Mouse (Mus musculus): Measurements from ENCODE around the gene Grrp1.
A peak's percentile ranks its signal among the peaks of the same experiment; 100 is the strongest.
"Not testable (repeated sequence)": the region's sequence is repeated elsewhere in the genome, so short reads cannot be mapped to it uniquely, and the experiment has no call there.

Grrp1 gene

DNA sequence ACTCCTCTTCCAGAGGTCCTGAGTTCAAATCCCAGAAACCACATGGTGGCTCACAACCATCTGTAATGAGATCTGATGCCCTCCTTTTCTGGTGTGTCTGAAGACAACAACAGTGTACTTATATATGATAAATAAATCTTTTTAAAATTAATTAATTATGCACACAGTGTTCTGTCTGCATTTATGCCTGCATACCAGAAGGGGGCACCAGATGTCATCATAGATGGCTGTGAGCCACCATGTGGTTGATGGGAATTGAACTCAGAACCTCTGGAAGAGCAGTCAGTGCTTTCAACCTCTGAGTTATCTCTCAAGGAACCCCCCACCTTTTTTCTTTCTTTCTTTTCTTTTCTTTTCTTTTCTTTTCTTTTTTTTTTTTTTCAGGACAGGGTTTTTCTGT, 15.7 kb upstream of the Grrp1 start:
- not testable (repeated sequence) for DNase-seq (ENCODE audit: low spot score in 2 of 2)

DNA sequence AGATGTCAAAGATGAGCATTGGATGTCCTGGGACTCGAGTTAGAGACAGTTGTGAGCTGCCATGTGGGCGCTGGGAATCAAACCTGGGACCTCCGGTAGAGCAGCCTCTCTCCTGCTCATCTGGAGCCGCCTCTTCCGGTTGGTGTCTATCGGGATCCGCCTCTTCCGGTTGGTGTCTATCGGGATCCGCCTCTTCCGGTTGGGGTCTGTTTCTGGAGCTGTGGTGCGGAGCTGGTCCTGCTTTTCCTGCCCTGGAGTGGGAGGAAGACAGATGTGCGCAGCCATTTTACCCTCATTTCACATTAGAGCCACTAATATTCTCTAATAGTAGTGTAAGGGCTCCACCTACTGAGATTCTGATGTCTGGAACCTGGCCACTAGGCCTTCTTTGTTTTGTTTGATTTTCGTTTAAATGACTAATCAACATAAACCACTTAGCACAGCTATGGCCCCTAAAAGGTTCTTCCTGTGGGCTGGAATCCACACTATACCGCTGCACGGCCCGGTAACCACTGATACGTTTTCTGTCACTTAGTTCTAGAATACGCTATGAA, 14.3 kb upstream of the Grrp1 start:
- DNase-seq (ENCODE audit: low spot score in 2 of 2): no peak

DNA sequence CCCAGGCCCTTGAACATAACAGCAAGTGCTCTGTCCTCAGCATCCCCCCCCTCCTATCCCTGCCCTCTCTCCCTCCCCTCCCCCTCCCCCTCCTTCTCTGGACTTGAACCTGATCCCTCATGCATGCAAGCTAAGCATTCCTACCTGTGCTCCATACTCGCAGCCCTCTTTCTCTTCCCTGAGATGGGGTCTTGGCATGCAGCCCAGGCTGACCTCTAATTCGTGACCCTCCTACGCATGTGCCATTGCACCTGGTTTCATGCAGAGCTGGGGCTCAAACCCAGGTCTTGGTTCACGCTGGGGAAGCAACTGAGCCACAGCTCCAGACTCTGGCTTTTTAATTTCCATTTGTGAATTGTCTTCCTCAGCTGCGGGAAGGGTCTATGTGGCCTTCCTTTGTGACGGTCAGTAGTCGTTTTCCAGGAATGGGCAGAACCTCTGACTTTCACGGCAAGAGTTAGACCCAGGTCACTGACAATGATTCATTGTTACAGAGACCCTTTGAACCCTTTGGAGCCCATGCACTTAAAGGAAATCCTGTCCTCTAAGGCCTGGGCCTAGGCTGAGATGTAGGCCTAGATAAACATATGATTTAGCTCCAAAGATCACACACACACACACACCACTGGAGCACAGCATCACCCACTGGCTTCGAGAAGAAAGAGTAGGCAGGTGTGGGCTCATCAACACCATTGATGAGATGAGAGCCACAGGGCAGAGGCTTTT, 12.1 kb upstream of the Grrp1 start:
- DNase-seq (ENCODE audit: low spot score in 2 of 2): no peak

DNA sequence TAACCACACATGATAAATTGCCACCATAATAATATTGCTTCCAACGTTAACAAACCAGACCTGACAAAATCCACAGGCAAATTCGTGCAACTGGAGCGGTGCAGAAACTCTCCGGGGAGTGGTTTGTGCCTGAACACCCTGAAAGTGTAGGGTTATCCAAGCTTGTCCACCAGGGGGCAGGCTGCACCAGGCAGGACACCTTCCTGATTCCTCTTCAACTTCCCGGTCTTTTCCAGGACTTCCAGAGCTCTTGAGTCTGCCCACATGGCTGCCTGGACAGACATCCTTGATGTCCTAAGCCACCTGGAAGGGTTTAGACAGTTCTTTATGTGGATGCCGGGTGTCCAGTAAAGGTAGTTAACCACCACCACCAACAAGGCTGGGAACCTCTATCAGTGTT, 9.3 kb upstream of the Grrp1 start:
- peak in 1 of 2 experiments; percentile 48 for DNase-seq (ENCODE audit: low spot score in 2 of 2)

DNA sequence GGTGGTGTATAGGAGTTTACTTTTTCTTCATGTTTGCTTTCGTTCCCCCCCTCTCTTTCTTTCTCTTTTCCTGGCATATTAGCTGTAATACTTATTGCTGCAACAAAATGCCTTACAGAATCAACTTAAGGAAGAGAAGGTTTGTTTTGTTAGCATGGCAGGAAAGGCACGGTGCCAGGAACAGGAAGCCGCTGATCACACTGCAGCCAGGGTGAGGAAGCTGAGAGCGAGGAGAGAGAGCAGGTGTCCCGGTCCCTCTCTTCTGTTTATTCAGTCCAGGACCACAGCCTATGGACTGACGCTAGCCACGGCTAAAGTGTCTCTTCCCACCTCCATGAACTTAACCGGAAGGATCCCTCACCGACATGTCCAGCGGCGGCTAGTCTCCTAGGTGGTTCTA, 4.4 kb upstream of the Grrp1 start:
- DNase-seq (ENCODE audit: low spot score in 2 of 2): no peak

DNA sequence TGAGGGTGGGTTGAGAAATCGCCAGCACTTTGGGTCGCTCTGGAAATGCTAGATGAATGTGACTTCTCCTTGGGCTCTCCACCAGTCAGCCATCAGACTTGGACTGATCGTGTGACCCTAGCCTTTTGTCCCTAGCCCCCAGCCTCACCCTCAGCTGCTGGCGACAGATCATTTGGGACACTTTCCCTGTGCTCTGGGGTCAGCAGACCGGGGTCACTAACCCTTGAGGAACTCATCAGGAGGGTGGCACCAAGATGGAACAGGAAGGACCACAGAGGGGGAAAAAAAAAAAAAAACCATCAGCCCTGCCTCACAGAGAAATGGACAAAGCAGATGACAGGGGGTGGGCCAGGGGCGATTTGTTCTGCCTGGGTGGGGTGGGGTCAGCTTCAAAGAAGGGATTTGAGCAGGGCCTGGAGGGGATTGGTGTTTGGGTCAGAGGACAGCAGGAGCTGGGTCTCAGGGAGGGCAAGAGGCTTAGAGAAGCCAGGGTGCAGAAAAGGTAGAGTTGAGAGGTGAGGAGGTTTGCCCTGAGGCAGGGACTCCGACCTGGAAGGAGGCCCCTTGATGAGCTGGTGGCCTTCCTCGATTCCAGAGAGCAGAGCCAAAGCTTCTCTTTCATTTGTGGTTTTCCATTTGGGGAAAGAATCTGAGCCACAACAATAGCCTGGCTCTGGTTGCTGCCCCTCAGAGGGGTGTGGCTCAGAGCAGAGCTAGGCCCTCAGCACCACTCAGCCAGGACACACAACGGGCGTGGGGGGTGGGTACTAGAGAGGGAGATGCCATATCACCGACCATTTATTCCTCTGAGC, 3.5 kb upstream of the Grrp1 start:
- no peak for DNase-seq (ENCODE audit: low spot score in 2 of 2)

DNA sequence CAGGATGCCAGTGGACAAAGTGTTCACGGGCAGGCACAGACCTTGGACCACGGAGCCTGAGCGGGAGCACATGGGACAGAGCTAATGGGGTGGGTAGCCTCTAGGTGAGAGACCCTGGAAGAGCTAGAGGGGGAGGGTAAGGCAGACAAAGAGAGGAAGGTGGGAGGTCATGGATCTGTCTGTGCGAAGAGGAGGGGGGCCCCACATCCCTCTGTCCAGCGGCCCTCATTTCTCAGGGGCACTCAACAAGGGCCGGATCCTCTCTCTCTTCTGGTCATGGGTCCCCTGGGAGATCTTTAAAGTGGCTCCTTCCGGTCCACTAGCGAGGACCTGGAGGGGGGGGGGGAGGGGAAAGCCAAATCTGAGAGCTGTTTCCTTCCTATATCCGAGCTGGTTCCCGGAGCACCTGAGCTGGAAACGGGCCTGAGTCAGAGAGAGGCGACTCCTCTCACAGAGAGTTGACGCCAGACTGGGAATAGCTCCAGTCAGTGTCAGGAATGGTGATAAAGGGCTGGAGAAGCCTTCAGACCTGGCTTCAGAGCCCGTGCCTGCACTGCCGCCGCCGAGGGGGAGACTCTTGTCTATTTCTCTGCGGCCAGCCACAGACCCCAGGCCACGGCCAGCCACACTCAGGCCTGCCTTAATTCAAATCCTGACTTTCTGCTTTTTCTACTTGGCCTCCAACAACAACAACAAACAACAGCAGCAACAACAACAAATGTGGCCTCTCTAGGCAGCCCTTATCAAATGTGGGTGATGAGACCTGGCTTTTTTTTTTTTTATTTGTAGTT, 2.7 kb upstream of the Grrp1 start:
- DNase-seq (ENCODE audit: low spot score in 2 of 2): no peak

DNA sequence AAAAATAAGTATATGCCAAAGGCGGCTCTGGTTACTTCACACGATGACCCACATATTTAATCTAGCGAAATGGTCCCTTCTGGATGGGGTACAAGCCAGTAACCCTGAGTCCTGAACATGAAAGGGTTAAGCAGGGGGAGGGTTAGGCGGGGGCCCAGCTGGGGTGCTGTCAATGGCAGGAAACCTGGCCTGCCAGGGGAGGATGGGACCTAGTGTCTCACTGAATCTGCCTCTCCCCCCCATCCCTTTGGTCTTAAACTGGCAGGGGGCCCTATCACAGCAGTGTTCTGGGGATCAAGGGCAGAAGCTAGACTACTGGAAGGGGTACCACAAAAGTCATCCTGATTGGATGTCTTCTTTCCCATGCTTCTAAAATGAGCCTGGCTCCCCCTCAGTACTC, 1.9 kb upstream of the Grrp1 start:
- DNase-seq (ENCODE audit: low spot score in 2 of 2): no peak

DNA sequence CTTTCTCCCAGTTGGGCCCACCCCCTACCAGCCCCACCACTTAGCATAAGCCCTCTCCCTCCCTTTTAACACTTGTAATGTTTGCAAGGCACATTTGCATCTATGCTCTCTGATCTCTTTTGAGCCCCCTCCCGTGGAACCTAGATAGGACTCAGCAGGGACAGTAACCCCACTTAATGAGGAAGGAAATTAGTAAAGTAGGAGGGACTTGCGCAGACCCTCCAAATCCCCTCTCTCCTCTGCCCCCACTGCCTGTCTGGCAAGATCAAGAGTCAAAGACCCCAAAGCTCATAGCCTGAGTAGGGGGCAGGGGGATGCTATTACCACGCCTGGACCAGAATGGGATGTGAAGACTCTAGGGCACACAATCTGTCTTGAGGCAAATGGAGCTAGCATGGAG, 929 bp upstream of the Grrp1 start:
- no peak for DNase-seq (ENCODE audit: low spot score in 2 of 2)

DNA sequence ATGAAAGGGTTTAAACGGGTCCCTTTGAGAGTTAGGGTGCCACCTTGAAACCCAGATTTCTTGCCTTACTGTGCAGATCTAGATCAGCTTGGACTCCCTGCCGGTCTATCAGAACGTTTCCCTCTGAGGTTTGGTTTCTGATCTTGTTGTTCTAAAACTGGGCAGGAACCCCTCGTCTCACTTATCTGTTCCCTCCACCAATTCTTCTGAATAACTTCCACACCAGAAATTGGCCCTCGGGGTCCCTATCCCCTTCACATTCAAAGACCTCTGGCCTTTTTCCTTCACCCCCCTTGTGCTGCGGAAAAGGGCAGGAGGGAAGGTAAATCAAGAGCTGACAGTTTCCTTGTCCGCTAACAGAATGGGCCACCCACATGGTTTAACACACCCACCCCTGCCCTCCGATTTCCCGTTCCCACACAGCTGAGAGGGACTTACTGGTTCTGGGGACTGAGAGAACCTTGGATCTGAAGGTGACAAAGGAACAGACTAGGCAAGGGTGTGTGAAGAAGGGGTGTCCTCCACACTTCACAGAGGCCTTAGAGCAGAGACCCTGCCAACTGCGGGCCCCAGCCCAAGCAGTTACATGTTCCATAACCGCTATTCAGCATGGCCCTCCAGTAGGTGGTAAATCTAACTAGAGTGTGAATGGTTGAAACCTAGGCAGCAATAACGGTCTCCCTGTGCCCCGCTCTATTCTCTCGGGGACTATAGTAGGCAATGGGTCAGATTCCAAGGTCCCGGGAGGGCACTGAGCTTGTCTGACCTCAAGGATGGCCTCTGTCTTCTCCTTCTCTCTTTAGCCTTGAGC, 790 bp downstream of the Grrp1 start:
- no peak for DNase-seq (ENCODE audit: low spot score in 2 of 2)

DNA sequence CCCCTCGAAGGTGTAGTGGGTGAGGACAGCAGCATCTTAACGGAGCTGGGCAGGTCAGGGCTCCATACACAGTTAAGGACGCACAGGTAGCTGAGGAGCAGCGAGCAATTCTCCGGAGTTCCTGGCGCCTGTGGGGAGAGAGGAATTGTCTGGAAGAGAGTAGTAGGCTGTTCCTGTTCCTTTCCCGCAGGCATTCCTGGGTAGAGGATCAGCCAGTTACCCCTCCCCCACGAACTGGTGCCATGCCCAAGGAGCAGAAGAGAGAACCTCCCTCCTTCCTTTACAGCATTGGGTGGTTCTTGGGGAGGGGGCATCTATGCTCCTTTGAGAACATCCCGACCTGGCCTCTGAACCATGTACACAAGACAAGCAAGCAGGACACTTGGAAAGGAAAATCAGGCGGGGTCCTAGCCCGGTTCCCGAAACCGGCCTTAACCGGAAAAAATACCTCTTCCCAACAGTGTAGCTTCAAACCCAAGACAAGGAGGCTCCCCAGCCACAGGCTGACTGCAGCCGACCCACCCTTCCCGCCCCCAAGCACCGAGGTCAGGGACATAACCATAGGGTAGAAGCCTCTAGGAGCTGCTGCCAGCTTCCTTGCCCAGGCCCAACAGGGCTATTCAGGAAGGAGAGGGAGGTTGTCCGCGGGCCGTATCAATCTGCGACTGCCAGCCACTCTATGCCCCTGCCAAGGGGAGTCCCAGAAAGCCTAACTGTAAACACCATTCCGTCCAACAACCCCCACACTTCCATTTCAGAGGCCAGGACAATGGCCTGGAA, 1.6 kb downstream of the Grrp1 start:
- no peak for DNase-seq (ENCODE audit: low spot score in 2 of 2)

DNA sequence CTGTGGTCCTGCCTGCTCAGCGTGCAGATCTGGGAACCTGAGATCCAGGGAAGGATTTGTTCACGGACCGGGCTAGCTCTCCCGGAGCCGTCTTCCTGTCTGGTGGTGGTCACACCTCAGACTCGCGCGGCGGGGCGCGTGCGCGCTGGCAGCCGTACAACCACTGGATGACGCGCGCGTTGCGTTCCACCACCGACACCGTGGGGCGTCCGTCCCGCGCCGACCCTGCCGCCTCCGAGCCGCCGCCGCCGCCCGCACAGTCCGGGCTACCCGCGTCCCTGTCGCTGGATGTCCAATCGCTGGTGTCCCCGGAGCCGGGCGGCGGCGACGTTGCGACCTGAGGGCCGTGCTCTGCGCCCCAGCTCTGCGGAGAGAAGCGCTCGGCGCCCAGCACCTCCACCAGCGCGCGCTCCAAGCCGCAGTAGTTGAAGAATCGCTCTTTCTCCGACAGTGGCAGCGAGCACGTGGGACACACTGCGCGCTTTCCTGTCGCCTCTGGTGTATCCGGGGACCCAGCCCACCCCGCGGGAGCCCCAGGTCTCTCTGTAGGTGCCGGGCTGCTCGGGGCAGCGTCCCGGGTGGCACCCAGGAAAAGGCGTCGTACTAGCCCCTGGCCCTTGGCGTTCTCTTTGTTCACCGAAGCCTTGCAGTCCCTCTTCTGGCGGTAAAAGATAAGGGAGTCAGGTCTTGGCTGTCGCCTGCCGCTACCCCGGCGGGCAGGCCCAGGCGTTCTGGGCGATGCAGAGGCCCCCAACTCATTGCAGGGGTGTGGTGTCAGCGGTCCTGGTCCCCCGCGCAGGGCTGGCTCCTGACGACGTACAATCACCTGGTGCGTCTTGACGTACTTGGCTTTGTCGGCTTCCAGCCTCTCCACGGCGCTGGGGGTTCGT, 2.4 kb downstream of the Grrp1 start:
- DNase-seq (ENCODE audit: low spot score in 2 of 2): no peak

DNA sequence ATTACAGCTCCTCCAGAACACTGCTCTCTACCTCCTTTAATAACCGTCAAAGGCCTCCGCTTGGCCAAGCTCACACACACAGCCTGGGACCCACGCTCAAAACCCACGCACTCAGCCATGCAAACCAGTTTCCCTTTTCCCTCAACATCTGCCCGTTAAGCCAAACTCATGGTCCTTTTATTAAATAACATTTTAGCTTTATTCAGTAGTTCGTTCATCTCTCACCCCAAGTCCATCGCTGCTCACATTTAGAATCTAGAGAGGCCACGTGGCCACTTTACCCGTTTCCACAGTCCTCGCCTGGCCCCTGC, 3.0 kb downstream of the Grrp1 start:
- no peak for DNase-seq (ENCODE audit: low spot score in 2 of 2)

DNA sequence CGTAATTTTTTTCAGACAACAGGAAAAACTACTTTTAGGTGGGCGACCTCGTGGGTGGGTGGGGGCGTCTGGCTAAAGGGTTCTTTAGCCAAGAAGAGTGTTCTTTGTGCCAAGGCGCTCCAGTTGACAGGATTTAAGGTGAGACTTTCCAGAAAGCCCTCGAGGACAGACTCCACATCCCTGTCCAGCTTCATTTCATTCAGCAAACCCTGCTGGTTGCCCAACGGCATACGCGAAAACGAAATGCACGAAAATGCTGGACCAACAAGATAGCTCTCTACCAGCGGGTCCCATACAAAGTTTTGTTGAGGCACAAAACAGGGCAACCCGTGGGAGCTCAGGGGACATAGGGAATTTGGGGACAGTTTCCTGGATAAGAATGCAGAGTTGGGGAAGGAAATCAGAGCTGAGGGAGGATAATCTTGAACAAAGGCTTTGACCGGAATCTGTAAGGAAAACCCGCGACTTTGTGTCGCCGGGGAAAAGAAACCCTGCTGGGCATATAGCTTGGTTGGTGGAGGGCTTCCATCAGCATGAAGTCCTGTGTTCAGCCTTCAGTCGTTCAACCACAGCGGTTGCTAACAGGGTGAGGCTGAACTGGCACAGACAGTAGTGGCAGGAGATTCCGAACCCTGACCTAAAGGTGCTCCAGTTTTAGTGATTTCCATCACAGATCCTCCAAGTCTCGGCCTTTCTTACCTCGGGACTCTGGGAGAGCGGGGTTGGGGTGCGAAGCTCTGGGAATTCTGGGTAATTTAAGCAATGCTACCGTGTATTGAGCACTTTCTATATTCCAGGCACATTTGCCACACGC, 3.6 kb downstream of the Grrp1 start:
- no peak for DNase-seq (ENCODE audit: low spot score in 2 of 2)

DNA sequence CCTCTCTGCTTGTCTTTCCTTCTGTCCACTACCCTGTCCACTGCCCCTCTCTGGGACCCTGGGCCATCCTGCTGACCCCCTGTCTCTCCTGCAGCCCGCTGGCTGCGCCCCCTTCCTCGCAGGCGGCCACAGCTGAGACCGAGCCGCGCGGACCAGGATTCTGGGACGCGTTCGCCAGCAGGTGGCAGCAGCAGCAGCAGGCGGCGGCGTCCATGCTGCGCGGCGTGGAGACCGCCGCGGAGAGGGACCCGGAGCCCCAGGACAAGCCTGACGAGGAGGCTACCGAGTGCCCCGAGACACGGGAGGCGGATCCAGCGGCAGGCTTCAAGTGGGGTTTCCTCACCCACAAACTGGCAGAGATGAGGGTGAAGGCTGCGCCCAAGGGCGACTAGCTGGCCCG, 4.3 kb downstream of the Grrp1 start:
- peak; percentile 54 for DNase-seq (ENCODE audit: low spot score in 2 of 2)

DNA sequence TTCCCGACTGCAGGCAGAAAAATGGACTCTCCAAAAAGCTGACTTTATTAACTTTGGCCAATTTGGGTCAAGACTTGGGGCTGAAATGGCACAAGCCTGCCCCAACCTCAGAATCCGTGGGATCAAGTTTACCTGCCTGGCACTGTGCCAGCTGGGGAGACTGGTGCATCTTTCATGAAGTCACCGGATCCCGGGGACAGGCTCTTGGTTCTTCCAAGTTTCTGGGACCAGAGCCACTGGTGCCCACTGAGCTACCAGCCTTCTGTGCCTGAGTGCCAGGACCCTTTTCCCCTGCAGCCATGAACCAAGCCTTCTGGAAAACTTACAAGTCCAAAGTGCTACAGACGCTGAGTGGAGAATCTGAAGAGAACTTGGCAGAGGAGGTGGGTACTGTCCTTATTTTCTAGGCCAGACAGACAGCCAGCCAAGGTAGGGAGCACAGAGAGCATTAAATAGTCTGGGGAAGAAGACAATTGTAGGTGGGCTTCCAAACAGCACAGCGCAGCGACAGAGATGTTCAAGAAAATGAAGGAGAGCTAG, 7.1 kb downstream of the Grrp1 start, which contains the start of gene Gm30191:
Gm30191 (plus strand) TSS at position 217 of the 540 bp plus-strand sequence.
- DNase-seq (ENCODE audit: low spot score in 2 of 2): no peak

DNA sequence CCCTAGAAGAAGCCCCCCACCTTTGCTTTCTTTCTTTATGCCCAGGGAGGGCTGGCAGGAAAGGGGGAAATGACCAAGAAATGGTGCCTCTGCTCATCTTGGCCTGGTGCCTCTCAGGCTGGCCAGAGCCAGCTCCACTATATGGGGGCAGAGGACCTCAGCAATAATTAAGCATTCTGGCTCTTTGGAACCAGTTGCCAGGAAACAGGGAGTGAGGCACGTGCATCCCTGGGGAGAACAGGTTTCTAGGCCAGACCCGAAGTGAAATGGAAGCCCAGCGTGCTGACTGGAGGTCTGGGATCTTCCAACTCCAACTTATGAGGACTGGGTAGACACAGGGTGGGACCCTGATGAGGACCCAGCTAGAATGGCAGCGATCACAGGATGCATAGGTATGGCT, 7.7 kb downstream of the Grrp1 start:
- DNase-seq (ENCODE audit: low spot score in 2 of 2): no peak

DNA sequence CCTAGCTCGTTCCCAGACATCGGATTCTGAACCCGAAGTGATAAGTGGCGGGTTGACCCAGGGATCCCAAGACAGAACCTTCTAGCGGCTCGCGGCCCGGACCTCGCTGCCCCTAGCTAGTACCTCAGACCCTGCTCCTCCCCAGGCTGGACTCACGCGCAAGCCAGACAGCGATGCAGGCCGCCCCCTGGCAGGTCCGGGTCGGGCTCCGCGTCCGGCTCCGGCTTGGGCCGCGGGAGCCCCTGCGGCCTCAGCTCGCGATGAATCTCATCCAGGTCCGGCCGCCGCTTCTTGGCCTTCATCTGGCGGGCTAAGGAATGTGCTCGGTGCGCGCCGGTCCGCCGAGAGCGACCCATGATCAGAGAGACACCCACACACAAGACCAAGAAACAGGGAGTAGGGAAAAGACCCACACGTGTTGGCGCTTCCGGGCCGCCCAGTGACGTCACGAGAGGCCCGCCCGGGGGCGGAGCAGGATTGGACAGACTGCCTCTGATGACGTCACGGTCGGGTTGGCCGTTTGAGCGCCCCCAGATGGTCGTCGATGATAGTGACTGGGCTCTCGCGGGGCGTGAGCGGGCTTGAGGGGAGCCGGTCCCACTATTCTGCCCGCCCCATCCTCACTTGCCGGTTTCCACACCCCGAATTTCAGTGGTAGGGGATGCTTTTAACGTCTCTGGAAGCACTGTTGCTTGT, 8.6 kb downstream of the Grrp1 start, which contains the start of gene Zfp593:
Zfp593 (minus strand) TSS at position 445 of the 696 bp plus-strand sequence.
- peak; percentile 93 to 95 for DNase-seq (ENCODE audit: low spot score in 2 of 2)
